Mouse (Mus musculus) cerebellum, adult 2 months (tissue): ENCODE data around the gene Clasp2.

Experiments
- CTCF ChIP-seq: fragments of 200-500 bp; IDR thresholded peaks from 2 replicates; pipeline ENCODE4 v1.5.1; 2011; ENCODE audit warnings: low read depth, mild to moderate bottlenecking, control low read depth, low read length, moderate library complexity, borderline replicate concordance; ENCODE audit not compliant: insufficient read depth
- POLR2A ChIP-seq: fragments of 200-500 bp; IDR thresholded peaks from 2 replicates; pipeline ENCODE4 v1.6.1; 2011; ENCODE audit warnings: low read length, control low read depth, borderline replicate concordance; ENCODE audit not compliant: insufficient read depth

DNA sequence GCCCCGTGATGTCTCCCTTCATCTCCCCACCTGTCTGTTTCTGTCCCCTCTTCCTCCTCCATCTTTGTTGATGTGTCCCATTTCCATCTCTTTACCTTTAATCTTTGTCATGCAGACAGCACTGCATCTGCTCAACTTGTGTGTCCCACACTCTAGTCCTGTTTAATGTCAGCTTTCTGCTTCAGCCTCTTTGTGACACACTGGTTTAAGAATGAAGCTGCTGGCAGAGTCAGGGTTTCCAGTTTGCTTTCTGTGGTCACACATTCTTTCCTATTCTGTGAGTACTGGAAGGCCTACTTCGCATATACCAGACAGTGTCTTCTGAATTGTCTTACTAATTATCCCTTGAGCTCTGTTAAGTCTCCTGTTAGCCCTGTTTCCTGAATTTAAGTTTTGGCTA lies 62.5 kb downstream of the Clasp2 start:
- TF ChIP-seq CTCF = no peak
- no peak for TF ChIP-seq POLR2A
